Mouse (Mus musculus): ENCODE measurements at regions not wholly inside any gene's neighbourhood (a gene's known extent, or its start where the extent isn't known, plus 50 kb on each side); places are given as distances from the start of the nearest gene placed in this dataset.

DNA sequence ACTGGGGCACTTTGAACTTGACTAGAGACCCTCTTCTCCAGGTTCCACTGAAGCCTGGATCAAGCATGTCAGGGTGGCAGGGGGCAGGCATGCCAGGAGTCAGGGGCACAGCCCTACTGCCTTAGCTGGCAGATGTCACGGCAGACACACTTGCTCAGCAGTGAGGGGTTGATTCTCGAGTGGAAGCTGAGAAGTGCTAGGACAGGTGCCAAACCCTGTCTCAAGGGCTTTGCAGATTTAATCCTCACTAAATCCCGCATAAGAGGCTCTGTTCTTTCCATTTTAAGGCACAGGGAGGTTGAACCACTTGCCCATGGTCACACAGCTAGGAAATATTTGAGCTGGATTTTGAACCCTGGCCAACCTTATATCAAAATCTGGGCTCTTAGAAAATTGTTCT is 223.5 kb upstream of the Mvb12b start:
- DNase-seq (ENCODE audit: low spot score in 2 of 2) = no peak

DNA sequence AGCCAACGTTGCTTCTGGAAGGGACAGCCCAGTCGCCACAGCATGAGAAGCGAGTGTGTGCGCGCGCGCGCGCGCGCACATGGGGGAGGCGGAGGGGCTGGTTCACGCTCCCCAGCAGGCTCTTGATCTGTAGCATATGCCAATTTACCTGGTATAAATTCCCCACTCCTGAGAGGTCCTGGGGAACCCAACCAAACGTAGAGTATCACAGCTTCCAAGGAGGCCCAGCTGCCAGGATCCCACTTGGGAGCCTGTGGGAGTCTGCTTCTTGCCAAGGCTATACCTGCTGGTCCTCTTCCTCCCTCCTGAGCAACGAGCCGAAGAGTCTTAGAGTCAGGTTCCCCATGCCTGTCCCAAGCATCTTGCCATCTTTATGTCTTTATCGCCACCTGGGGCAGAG is 222.8 kb upstream of the Mvb12b start:
- DNase-seq (ENCODE audit: low spot score in 2 of 2) = no peak

DNA sequence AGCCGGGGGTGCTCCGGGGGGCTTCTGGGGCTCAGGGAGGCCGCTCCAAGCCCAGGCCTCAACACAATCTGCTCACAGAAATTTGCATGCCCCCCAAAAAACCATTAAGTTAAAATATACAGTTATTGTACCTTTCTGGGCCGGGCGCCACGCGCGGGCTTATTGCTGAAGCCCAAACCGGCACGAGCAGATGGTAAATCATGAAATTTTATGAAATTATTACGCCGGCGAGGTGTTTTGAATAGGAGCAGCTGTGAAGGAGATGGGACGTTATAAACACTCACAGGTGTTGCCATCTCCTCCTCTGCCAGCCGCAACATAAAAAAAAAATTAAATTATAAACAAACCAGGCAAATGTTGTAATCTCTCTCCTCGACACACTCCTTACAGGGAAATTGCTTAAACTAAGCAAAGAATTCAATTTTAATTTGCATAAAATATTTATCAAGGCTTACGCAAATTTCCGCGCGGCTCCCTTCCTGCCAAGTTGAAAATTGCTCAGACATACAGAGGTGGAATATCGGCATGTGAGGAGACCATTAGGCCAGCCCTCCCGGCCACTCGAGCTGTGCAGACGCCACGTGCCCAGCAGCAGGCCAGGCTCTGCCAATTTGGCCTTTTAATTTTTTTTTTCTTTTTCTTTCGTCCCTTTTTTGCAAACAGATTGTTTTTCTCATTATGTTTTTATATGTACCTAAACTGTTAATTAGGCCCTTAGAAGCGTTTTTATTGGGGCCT is 220.0 kb upstream of the Mvb12b start:
- DNase-seq (ENCODE audit: low spot score in 2 of 2) = no peak

DNA sequence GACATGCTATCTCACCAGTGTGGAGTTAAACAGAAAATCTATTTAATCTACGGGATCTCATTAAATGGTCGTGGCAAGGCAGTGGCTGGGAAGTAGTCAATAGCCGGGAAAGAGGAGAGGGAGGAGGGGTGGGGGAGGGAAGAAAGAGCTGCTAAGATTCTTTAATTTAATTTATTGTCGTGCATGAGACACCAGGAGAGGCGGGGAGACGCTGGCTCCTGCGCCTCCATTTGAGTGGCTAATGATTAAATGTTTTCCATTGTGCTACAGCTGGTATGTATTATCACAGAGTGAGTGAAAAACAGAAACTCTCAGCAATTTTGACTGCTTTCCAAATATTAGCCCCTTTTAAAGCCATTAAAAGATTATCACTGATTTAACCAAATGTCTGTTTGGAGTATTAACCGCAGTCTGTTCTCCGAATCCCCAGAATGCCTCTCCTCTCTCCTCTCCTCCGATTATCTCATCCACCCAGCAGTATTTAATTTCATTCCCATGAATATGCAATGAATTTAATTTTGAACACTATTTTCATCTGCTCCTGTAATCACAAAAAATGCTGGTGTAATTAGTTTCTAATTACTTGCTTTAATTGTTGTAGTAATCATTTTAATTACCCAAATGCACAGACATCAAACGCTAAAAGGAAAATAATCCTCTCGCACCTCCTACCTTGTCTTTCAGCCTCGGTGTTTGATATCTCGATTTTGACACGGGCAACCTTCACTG is 219.3 kb upstream of the Mvb12b start:
- no peak for DNase-seq (ENCODE audit: low spot score in 2 of 2)

DNA sequence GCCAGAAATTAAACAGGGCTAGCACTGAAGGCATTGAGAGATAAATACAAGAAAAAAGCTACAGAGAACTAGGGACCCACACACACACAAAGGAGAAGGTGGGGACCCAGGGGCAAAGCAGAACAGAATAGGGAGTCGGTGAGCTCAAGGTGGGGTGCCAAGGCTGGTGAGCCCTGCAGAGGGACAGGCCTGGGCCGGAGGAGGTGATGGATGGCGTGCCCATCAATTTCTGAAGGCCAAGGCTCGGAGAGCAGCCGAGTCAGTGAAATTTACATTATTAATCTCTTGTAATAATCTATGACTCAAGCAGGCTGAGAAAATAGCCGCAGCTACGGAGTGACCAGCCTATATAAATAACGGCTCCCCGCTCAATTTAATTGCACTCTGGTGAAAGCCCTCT is 218.5 kb upstream of the Mvb12b start:
- no peak for DNase-seq (ENCODE audit: low spot score in 2 of 2)

DNA sequence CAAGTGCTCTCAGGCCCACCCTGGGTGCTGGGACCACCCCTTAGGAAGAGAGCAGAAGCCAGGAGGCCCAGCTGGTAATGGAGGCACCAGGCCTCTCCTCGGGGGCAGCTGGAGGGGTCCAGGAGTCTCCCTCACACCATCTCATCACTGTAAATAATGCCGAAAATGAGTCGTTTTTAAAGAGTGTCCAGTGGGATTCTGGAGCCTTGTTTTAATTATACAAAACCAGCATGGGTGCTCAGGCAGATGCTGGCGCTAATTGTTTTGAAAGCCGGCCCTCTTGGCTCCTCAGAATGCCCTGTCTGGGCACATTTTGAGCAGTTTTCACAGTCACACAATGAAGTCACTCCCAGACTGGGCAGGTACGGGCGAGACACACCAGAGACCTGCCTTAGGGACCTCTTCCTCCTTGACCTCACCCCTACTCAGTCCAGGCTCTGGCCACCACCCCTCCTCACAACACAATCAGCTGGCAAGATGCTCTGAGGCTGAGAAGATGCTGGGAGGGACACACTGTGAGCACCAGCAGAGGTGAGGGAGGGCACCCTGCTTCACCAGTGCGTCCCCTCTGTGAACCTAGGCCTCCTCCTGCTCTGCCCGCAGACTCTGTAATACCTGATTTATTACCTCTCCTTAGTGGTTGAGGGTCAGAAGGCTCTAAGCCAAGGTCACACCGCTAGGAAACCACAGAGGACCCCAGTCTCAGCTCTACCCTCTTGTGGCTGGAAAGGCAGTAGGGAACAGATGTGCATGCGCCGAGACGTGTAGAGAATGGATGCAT is 217.7 kb upstream of the Mvb12b start:
- DNase-seq (ENCODE audit: low spot score in 2 of 2) = no peak

DNA sequence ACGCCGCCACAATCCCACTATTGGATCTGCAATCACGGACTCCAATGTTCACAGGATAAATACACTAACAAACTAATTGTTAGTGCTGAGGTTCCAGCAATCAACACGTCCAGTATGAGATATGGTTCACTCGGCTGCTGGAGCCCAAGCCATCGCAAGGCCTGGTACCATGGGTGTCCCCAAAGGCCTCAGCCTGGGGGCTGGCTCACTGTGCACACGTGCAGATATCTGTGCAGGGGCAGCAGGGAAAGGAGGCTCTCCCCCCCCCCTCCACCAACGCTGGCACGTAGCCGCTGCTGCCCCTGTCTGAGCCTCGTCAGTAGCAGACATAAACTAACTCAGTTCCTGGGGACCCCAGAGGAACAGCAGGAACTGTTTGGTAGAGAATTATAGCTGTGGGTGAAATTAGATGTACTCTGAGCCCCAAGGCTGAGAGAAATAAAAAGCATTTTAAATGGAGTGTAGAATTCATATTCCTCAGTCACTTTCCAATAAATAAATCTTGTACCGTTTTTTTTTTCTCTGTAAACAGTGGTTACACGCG is 210.3 kb upstream of the Mvb12b start:
- no peak for DNase-seq (ENCODE audit: low spot score in 2 of 2)

DNA sequence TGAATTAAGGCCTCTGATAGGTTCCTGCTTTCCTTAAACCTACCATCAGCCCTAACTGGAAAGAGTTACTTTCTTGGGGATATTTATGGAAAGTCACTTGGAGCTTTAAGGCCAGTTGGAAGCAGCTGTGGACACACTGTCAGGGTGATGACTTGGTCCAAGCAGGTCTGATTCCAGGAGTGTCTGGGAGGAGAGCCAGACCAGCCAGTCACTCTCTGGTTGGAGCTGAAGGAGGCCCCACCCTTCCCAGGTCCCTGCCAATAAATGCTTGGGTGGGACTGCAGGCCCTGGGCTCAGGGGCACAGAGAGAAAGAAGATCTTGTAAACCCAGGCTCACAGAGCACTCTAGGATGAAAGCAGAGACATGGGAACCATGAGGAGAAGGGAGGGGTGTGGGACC is 208.8 kb upstream of the Mvb12b start:
- DNase-seq (ENCODE audit: low spot score in 2 of 2) = no peak

DNA sequence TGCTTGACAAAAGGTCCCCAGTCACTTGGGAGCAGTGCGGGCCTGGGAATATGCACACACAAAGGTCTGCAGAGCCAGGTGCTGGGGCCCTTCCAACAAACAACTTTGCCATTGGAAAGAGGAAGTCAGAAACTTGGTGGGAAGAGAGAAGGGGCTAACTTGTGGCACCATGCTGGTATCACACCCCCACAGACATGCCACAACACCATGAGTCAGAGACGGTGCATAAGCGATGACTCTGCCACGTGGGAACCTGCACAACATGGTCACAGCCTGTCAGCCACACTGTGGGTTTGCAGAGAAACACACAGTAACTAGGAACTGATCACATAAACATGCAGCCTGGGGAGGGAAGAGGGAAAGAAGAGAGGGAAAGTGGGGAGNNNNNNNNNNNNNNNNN is 201.1 kb upstream of the Mvb12b start:
- DNase-seq (ENCODE audit: low spot score in 2 of 2) = no peak

DNA sequence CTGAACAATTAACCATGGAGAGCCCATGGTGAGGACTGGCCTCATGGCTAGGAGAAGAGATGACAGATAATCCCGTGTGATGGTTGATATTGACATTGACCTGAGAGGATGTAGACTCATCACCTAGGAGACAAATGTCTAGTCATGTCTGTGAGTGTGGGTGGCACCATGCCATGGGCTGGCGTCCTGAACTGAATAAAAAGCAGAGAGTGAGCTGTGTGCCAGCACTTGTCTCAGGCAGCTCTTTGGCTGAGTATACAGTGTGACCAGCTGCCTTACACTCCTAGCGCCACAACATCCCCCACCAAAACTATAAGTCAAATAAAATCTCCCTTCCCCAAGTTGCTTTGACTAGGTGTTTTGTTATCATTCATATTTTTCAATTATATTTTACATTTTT is 198.4 kb upstream of the Mvb12b start:
- DNase-seq (ENCODE audit: low spot score in 2 of 2) = no peak

DNA sequence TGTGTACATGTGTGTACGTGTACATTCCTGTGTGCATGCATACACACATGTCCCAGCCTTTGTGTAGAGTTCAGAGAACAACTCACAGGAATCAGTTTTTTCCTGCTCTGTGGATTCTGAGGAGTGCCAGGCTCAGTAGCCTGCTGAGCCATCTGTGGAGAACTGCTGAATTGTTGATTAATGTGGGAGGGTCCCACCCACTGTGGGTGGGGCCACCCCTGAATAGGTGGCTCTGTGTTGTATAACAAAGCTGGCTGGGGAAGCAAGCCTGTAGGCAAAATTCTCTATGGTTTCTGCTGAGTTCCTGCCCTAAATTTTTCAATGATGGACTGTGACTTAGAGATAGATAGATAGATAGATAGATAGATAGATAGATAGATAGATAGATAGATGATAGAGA is 196.8 kb upstream of the Mvb12b start:
- DNase-seq (ENCODE audit: low spot score in 2 of 2) = no peak

DNA sequence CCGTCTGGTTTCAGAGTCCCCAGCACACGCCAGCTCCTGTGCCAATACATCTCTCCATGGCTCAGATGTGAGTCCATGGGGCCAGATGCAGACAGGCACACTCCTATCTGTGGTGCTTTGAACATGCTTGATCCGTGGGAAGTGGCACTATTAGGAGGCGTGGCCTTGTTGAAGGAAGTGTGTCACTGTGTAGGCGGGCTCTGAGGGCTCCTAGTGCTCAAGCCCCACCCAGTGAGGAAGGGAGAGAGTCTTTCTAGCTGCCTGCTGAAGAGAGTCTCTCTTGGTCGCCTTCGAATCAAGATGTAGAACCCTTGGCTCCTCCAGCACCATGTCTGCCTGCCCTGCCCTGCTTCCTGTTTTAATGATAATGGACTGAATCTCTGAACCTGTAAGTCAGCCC is 194.7 kb upstream of the Mvb12b start:
- no peak for DNase-seq (ENCODE audit: low spot score in 2 of 2)

DNA sequence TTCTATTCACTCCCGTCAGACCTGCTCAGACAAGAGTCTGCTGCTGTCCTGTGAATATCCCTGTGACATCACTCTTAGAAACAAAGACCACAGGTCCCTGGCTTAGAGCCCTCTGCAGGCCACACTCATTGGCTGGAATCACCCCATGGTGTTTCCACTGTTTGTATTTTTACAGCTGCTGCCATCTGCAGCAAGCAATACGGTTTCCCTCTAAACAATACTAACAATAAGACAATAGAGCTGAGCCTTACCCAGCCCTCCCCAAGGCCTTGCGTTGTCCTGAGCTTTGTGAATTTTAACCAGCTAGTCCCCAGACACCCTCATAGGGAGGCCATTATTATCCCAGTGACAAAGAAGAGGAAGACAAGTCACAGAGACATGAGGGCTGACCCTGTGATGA is 192.4 kb upstream of the Mvb12b start:
- no peak for DNase-seq (ENCODE audit: low spot score in 2 of 2)

DNA sequence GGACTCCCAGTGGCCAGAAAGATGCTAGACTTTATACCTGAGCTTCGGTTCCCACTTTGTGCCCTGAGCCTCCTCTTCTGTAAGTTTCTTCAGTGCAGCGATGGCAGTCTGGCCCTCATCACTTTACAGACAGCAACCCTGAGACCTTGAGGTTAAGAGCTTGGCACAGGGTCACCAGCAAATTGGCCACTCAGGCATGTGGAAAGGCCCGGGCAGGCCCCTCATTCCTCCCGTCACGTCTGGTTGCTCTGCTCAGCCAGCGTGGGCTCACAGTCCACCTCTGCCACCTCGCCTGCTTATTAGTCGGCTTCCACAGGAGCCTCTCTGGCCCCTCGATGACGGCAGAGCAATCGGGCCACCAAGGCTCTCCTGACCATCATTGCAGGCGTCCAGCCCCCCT is 191.5 kb upstream of the Mvb12b start:
- DNase-seq (ENCODE audit: low spot score in 2 of 2) = no peak

DNA sequence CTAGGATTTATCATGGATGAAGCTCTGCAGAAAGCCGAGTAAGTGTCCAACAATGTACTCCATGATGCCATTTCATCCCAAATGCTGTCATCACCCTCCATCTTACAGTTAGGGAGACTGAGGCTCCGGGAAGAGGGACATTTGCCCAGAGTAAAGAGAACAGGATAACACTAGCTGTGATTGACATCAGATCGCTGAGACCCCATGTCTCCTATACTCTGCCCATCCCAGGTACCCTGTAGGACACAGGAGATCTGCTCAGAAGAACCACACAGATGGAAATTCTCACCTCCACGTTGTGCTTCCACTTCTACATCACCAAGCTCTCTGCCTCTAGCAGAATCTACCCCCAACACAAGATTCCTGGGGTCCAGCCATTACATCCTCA is 191.1 kb upstream of the Mvb12b start:
- no peak for DNase-seq (ENCODE audit: low spot score in 2 of 2)

DNA sequence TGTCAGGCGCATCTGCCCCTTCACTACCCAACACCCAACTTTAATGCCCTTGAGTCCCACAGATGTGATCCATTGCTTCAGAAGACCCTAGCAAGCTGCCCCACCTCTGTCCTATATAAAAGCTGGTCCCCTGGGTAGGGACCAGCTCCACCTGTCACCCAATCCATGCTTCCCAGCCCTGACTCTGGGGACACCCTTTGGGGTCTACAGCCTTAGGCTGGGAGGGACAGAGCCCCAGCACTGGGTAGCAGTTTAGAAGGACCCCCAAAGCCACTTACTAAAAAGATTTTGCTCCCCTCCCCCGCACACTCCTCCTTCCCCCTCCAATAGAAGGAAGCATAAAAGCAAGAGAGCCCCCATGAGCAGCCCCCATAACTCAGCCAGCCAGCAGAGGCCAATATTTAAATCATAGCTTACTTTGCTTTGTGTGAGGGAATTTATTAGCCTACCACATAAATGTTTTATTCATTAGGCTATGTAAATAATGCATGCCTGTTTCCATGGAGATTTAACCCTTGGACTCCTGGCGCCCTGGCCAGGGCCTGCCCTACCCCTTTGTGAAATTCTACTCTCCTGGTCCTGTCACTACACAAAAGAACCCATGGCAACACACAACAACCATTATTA is 190.6 kb upstream of the Mvb12b start:
- no peak for DNase-seq (ENCODE audit: low spot score in 2 of 2)

DNA sequence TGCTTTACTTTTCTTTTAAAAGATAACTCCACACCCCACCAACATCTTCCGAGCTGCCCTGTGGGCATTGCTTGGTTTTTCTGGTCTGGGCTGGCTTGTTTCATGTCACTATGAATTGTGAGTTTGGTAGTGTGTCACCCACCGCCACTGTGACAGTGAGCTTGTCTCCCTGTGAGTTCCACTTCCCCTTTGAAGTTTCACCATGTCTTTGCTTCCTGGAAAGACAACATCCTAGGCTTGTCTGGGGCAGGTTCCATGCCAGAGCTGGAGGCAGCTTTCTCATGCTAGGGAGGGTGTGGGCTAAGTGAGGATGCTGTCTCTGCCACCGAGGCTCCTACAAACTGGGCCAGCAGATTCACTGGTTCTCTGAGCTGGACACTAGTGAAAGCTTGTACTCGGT is 188.6 kb upstream of the Mvb12b start:
- no peak for DNase-seq (ENCODE audit: low spot score in 2 of 2)

DNA sequence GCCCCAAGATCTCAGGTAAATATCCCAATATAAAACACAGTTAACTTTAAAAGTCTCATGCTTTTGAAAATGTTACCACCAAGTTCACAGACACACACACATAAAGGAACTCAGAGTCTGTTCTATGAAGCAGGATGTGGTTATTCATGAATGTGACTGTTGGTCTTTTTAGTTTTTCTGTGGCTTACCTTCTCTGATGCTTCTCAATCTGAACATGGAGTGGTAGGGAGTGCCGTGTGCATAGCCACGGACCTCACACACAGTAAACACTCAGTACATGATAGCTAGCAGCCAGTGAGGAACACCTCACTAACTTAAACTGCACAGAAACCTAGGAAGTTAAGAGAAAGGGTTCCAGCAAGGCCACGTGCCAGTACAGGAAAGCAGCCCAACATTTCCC is 186.3 kb upstream of the Mvb12b start:
- no peak for DNase-seq (ENCODE audit: low spot score in 2 of 2)

DNA sequence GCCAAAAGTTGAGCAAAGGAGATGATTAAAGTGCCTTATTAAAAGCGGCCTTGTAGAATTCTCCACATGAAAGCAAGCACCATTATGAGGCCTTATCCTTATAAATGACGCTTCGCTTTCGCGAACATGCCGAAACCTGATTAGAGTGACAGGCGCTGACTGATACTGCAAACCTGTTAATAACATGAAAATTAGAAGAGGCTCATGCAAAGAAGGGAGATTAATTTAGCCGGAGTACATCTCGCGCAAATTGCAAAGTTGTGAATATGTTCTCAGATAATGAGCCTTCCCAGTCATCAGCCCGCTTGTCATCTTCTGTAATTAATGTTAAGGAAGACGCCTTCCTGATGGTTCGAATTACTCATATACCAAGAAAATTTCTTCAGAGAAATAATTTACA is 177.8 kb upstream of the Mvb12b start:
- no peak for DNase-seq (ENCODE audit: low spot score in 2 of 2)

DNA sequence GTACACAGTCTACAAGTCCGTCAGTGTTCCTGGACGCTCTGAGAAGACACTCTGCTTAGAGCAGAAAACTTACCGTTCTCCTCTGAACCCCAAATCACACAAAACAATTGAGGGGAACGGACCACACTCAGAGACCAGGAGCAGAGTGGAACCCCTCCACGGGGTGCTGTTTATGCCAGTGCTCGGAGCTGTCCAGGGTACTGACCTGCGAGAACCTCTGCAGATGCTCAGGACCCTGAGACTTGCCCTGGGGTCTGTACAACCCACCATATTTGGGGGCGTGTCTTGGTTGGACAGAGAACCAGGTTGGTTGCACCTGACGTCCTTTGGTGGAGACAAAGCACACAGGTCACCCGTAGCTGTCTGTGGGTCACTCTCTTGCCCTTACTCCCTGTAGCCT is 177.3 kb upstream of the Mvb12b start:
- DNase-seq (ENCODE audit: low spot score in 2 of 2) = no peak

DNA sequence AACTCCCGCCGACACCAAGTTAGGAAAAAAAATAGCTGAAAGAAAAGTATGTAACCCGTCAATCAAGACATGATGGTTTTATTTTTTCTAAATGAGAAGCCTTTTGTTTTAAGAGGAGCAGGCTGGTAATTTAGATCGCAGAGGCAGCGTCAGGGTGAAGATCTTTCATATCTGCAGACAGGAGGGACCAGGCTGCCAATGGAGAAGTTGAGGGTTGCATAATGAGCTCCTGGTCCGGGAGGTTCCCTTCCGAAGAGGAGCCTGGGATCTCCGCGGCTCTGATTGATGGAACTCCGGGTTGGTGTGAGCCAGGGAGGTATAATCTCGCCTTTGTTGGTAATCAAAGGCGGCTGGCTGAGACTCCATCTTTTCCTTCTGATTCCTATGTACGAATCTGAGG is 168.8 kb upstream of the Mvb12b start:
- no peak for DNase-seq (ENCODE audit: low spot score in 2 of 2)

DNA sequence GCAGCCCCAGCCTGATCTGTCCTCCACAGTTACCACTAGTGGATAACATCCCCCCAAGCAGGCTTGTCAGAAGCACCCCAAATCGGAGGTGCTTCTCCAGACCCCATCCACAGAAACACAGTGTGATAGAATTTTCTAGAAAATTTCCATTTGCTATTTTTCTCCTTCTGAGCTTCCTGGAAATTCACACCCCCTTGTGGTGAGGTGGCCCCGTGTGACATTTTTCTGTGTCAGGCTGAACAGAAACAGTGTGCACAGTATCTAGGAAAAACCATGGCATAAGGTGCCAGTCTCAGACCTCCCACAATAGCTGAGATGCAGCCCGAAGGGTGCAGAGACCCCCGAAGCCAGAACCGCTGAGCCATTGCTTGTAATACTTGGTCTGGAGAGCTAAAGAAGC is 155.3 kb upstream of the Mvb12b start:
- DNase-seq (ENCODE audit: low spot score in 2 of 2) = no peak

Data from urinary bladder, adult 18-20 months (tissue).